Mouse (Mus musculus) lung, postnatal 14 days (tissue): ENCODE results near the gene Pam.
"Not testable (repeated sequence)": the region's sequence is repeated elsewhere in the genome, so short reads cannot be mapped to it uniquely, and the experiment has no call there.

Experiments used
- DNase-seq: peaks from one replicate; pipeline ENCODE4 v3.0.0; 2021

Gene Pam

GRCm38 (mm10) chr1:97960124-97960523 is 135.3 kb downstream of the Pam start:
- DNase-seq = no peak

- DNase-seq = no peak
These were observed 136.7 kb downstream of the Pam start for GRCm38 (mm10) chr1:97958759-97959158.

- DNase-seq = not testable (repeated sequence)
These were observed 146.2 kb downstream of the Pam start for GRCm38 (mm10) chr1:97949258-97949657.

- no peak for DNase-seq
These were observed 148.3 kb downstream of the Pam start for GRCm38 (mm10) chr1:97947100-97947499.

GRCm38 (mm10) chr1:97943908-97944608 is 151.4 kb downstream of the Pam start:
- no peak for DNase-seq

- no peak for DNase-seq
These were observed 152.0 kb downstream of the Pam start for GRCm38 (mm10) chr1:97943402-97943801.

- no peak for DNase-seq
These were observed 152.5 kb downstream of the Pam start for GRCm38 (mm10) chr1:97942966-97943365.

- DNase-seq = no peak
These were observed 156.9 kb downstream of the Pam start for GRCm38 (mm10) chr1:97938586-97938985.

- DNase-seq = no peak
These were observed 157.4 kb downstream of the Pam start for GRCm38 (mm10) chr1:97938053-97938452.

- no peak for DNase-seq
These were observed 160.5 kb downstream of the Pam start for GRCm38 (mm10) chr1:97934940-97935339.

GRCm38 (mm10) chr1:97931220-97931619 is 164.2 kb downstream of the Pam start:
- no peak for DNase-seq

GRCm38 (mm10) chr1:97929415-97930028 is 165.9 kb downstream of the Pam start:
- DNase-seq = no peak

- no peak for DNase-seq
These were observed 168.7 kb downstream of the Pam start for GRCm38 (mm10) chr1:97926789-97927188.

GRCm38 (mm10) chr1:97926017-97926540 is 169.4 kb downstream of the Pam start:
- no peak for DNase-seq

- no peak for DNase-seq
These were observed 173.1 kb downstream of the Pam start for GRCm38 (mm10) chr1:97922395-97922794.

- no peak for DNase-seq
These were observed 173.6 kb downstream of the Pam start for GRCm38 (mm10) chr1:97921886-97922285.

GRCm38 (mm10) chr1:97918495-97918894 is 177.0 kb downstream of the Pam start:
- peak; percentile 63 for DNase-seq

GRCm38 (mm10) chr1:97916971-97917234 is 178.5 kb downstream of the Pam start:
- no peak for DNase-seq

- DNase-seq = no peak
These were observed 179.1 kb downstream of the Pam start for GRCm38 (mm10) chr1:97916218-97916970.

- no peak for DNase-seq
These were observed 179.7 kb downstream of the Pam start for GRCm38 (mm10) chr1:97915726-97916125.

- DNase-seq = peak; percentile 8
These were observed 184.6 kb downstream of the Pam start for GRCm38 (mm10) chr1:97910874-97911273.

- DNase-seq = no peak
These were observed 185.9 kb downstream of the Pam start for GRCm38 (mm10) chr1:97909561-97909960.

GRCm38 (mm10) chr1:97908736-97909135 is 186.7 kb downstream of the Pam start:
- no peak for DNase-seq

GRCm38 (mm10) chr1:97903912-97904460 is 191.5 kb downstream of the Pam start:
- no peak for DNase-seq
